Mouse (Mus musculus): ENCODE data around the gene Mov10l1. TPM values are rescaled to one million over a fixed set of nuclear protein-coding genes. Genes with fewer than 3 reads are reported as not detected.

Gene Mov10l1
- polyA plus RNA-seq, 1 experiment from 2014 or later, result not detected

- H3K36me3 ChIP-seq (replicated peaks; ENCODE audit: control insufficient read depth, insufficient read depth), result peaks cover 20% of the 10 kb centered on the region
- no peak overlapping the region for H3K4me3 ChIP-seq (replicated peaks; ENCODE audit: low read length)
- 91% methylated on average over 5 of the region's 5 CpGs for WGBS
- ATAC-seq (ENCODE audit: low FRiP score), result no peak
- peaks cover 14% of the 10 kb centered on the region for H3K4me1 ChIP-seq (replicated peaks; ENCODE audit: control insufficient read depth, insufficient read depth, low read length)
- DNase-seq (ENCODE audit: low spot score), result no peak
- no peaks in the 10 kb centered on the region for H3K9me3 ChIP-seq (ENCODE audit: control insufficient read depth, low read length)
- H3K9ac ChIP-seq, result no peak overlapping the region
- no peak overlapping the region for H3K4me2 ChIP-seq (replicated peaks)
- no peak overlapping the region for H3K27ac ChIP-seq
- H3K27me3 ChIP-seq (ENCODE audit: control insufficient read depth, insufficient read depth, low read length), result peaks cover 32% of the 10 kb centered on the region
Measured at GRCm38 (mm10) chr15:89064891-89065290, 82.2 kb downstream of the Mov10l1 start.

GRCm38 (mm10) chr15:89067609-89068008 lies 84.9 kb downstream of the Mov10l1 start:
- Histone ChIP-seq H3K27ac (no peak overlapping the region), H3K4me3 (replicated peaks; ENCODE audit: low read length) (no peak overlapping the region; the same call in 1 of the 2 replicates), H3K9ac (no peak overlapping the region), H3K27me3 (ENCODE audit: control insufficient read depth, insufficient read depth, low read length) (peaks cover 32% of the 10 kb centered on the region), H3K4me1 (replicated peaks; ENCODE audit: control insufficient read depth, insufficient read depth, low read length) (no peaks in the 10 kb centered on the region), H3K36me3 (replicated peaks; ENCODE audit: control insufficient read depth, insufficient read depth) (peaks cover 24% of the 10 kb centered on the region), H3K9me3 (ENCODE audit: control insufficient read depth, low read length) (no peaks in the 10 kb centered on the region), H3K4me2 (replicated peaks) (no peak overlapping the region)
- 42% methylated on average over 35 of the region's 35 CpGs for WGBS
- DNase-seq (ENCODE audit: low spot score) (no peak), ATAC-seq (ENCODE audit: low FRiP score) (no peak)

- no peak overlapping the region for H3K4me2 ChIP-seq (replicated peaks)
- no peak overlapping the region for H3K27ac ChIP-seq
- H3K27me3 ChIP-seq (ENCODE audit: control insufficient read depth, insufficient read depth, low read length), result peaks cover 32% of the 10 kb centered on the region
- 35% methylated on average over 26 of the region's 26 CpGs for WGBS
- no peak overlapping the region for H3K4me3 ChIP-seq (replicated peaks; ENCODE audit: low read length)
- H3K9me3 ChIP-seq (ENCODE audit: control insufficient read depth, low read length), result no peaks in the 10 kb centered on the region
- DNase-seq (ENCODE audit: low spot score), result no peak
- H3K9ac ChIP-seq, result no peak overlapping the region
- H3K4me1 ChIP-seq (replicated peaks; ENCODE audit: control insufficient read depth, insufficient read depth, low read length), result no peaks in the 10 kb centered on the region
- no peak for ATAC-seq (ENCODE audit: low FRiP score)
- peaks cover 24% of the 10 kb centered on the region for H3K36me3 ChIP-seq (replicated peaks; ENCODE audit: control insufficient read depth, insufficient read depth)
Measured at GRCm38 (mm10) chr15:89068226-89068625, 85.5 kb downstream of the Mov10l1 start.

GRCm38 (mm10) chr15:89069336-89069840 lies 86.7 kb downstream of the Mov10l1 start:
- WGBS, result 76% methylated on average over 18 of the region's 19 CpGs
- DNase-seq (ENCODE audit: low spot score), result no peak
- ATAC-seq (ENCODE audit: low FRiP score), result no peak
- Histone ChIP-seq H3K4me1 (replicated peaks; ENCODE audit: control insufficient read depth, insufficient read depth, low read length) (peaks cover 3% of the 10 kb centered on the region), H3K27ac (no peak overlapping the region), H3K4me2 (replicated peaks) (no peak overlapping the region), H3K9ac (no peak overlapping the region), H3K9me3 (ENCODE audit: control insufficient read depth, low read length) (no peaks in the 10 kb centered on the region), H3K27me3 (ENCODE audit: control insufficient read depth, insufficient read depth, low read length) (peaks cover 32% of the 10 kb centered on the region), H3K36me3 (replicated peaks; ENCODE audit: control insufficient read depth, insufficient read depth) (peaks cover 24% of the 10 kb centered on the region), H3K4me3 (replicated peaks; ENCODE audit: low read length) (no peak overlapping the region)

GRCm38 (mm10) chr15:89070606-89071005 lies 87.9 kb downstream of the Mov10l1 start:
- H3K27me3 ChIP-seq (ENCODE audit: control insufficient read depth, insufficient read depth, low read length), result peaks cover 32% of the 10 kb centered on the region
- H3K36me3 ChIP-seq (replicated peaks; ENCODE audit: control insufficient read depth, insufficient read depth), result peaks cover 24% of the 10 kb centered on the region
- H3K4me3 ChIP-seq (replicated peaks; ENCODE audit: low read length), result no peak overlapping the region
- DNase-seq (ENCODE audit: low spot score) (no peak), ATAC-seq (ENCODE audit: low FRiP score) (no peak)
- no peak overlapping the region for H3K4me2 ChIP-seq (replicated peaks)
- H3K9me3 ChIP-seq (ENCODE audit: control insufficient read depth, low read length), result no peaks in the 10 kb centered on the region
- peaks cover 15% of the 10 kb centered on the region for H3K4me1 ChIP-seq (replicated peaks; ENCODE audit: control insufficient read depth, insufficient read depth, low read length)
- no peak overlapping the region for H3K9ac ChIP-seq
- 69% methylated on average over 24 of the region's 24 CpGs for WGBS
- H3K27ac ChIP-seq, result no peak overlapping the region

- Histone ChIP-seq H3K4me3 (replicated peaks; ENCODE audit: low read length) (no peak overlapping the region), H3K36me3 (replicated peaks; ENCODE audit: control insufficient read depth, insufficient read depth) (peaks cover 10% of the 10 kb centered on the region), H3K27ac (no peak overlapping the region), H3K9me3 (ENCODE audit: control insufficient read depth, low read length) (no peaks in the 10 kb centered on the region), H3K4me2 (replicated peaks) (peak overlapping the region; percentile 92; the same call in 1 of the 2 replicates), H3K4me1 (replicated peaks; ENCODE audit: control insufficient read depth, insufficient read depth, low read length) (peaks cover 35% of the 10 kb centered on the region), H3K27me3 (ENCODE audit: control insufficient read depth, insufficient read depth, low read length) (no peaks in the 10 kb centered on the region), H3K9ac (no peak overlapping the region; the same call in 1 of the 2 replicates)
- 85% methylated on average over 10 of the region's 10 CpGs for WGBS
- no peak for ATAC-seq (ENCODE audit: low FRiP score)
- DNase-seq (ENCODE audit: low spot score), result no peak
Measured at GRCm38 (mm10) chr15:89073993-89074603, 91.4 kb downstream of the Mov10l1 start.

- no peak for ATAC-seq (ENCODE audit: low FRiP score)
- Histone ChIP-seq H3K9me3 (ENCODE audit: control insufficient read depth, low read length) (no peaks in the 10 kb centered on the region), H3K9ac (peak within 1 kb of the TSS; percentile 93), H3K4me3 (replicated peaks; ENCODE audit: low read length) (peak within 1 kb of the TSS; percentile 91), H3K36me3 (replicated peaks; ENCODE audit: control insufficient read depth, insufficient read depth) (peaks cover 11% of the 10 kb centered on the region), H3K4me2 (replicated peaks) (peak within 1 kb of the TSS; percentile 92), H3K4me1 (replicated peaks; ENCODE audit: control insufficient read depth, insufficient read depth, low read length) (peaks cover 35% of the 10 kb centered on the region), H3K27me3 (ENCODE audit: control insufficient read depth, insufficient read depth, low read length) (no peaks in the 10 kb centered on the region), H3K27ac (peak within 1 kb of the TSS; percentile 90)
- WGBS, result 22% methylated on average over 11 of the region's 11 CpGs
- DNase-seq (ENCODE audit: low spot score), result no peak
Measured at GRCm38 (mm10) chr15:89074613-89075477, 92.1 kb downstream of the Mov10l1 start, which contains the start of gene Trabd. Gene Trabd, plus strand, starts transcription at chr15:89075124.

- Histone ChIP-seq H3K4me2 (replicated peaks) (peak overlapping the region; percentile 92), H3K27ac (peak overlapping the region; percentile 90), H3K9ac (peak overlapping the region; percentile 93), H3K4me3 (replicated peaks; ENCODE audit: low read length) (peak overlapping the region; percentile 91), H3K27me3 (ENCODE audit: control insufficient read depth, insufficient read depth, low read length) (no peaks in the 10 kb centered on the region), H3K36me3 (replicated peaks; ENCODE audit: control insufficient read depth, insufficient read depth) (peaks cover 10% of the 10 kb centered on the region), H3K9me3 (ENCODE audit: control insufficient read depth, low read length) (no peaks in the 10 kb centered on the region), H3K4me1 (replicated peaks; ENCODE audit: control insufficient read depth, insufficient read depth, low read length) (peaks cover 35% of the 10 kb centered on the region)
- DNase-seq (ENCODE audit: low spot score), result peak; percentile 88
- under 1% methylated on average over 47 of the region's 59 CpGs for WGBS
- peak; percentile 91 for ATAC-seq (ENCODE audit: low FRiP score)
Measured at GRCm38 (mm10) chr15:89075478-89076147, 92.9 kb downstream of the Mov10l1 start.

All from hindbrain, embryonic 14.5 days (tissue).